Mouse (Mus musculus): ENCODE data around the gene Pde8a.

Gene Pde8a

DNA sequence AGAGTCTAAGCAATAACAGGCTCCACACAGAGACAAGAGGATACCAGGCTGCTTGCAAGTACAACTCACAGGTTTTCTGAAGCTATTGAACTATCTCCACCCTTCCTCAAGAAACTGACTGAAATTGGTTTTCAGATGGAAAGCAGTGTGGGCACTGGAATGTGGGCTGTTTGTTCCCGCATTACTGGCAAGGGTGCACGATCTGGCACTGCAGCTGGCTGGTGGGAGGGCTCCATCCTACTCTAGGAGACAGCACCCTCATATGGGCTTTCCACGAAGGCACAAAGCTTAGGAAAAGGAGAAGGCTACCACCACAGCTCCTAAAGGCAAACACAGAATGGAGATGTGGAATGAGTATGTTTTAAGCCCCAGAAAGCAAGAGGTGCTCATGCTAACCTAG, 156.3 kb downstream of the Pde8a start:
- POLR2A ChIA-PET: interaction anchor here in 2 of 4 experiments (0.9 to 2.3 kb wide), 6 partner anchors 23 to 108 kb away, joined by 3 to 8 read pairs (median 3); partner anchors contain the start of gene Rps17 (in 2 of the 2)
- CTCF ChIA-PET: no interaction called here

DNA sequence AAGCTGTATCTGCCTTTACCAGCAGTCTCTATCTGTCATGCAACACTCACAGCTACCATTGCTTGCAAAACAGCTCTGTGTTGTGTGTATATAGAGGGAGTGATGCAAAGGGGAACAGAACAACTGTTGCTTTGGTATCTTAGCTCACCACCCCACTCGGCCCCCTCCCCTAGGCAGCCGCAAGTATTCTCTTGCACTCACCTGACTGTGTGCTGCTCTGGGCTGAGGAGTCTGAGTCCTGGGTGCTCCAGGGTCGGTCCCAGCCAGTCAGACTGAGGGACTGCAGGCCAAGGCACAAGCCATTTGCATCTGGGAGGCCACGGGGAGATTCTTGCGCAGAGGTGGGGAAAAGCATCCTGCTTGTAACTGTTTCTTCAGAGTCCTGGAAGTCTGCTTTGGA, 158.4 kb downstream of the Pde8a start:
- POLR2A ChIA-PET: interaction anchor here in 3 of 4 experiments (1.0 to 2.3 kb wide), 9 partner anchors 10 to 483 kb away, joined by 3 to 18 read pairs (median 4); partner anchors contain the start of gene Rps17 (in 2 of the 3)
- CTCF ChIA-PET: interaction anchor here in 1 of 4 experiments (1.9 kb wide), 1 partner anchor 238 kb away, joined by 4 read pairs; no protein-coding TSS in a partner anchor

DNA sequence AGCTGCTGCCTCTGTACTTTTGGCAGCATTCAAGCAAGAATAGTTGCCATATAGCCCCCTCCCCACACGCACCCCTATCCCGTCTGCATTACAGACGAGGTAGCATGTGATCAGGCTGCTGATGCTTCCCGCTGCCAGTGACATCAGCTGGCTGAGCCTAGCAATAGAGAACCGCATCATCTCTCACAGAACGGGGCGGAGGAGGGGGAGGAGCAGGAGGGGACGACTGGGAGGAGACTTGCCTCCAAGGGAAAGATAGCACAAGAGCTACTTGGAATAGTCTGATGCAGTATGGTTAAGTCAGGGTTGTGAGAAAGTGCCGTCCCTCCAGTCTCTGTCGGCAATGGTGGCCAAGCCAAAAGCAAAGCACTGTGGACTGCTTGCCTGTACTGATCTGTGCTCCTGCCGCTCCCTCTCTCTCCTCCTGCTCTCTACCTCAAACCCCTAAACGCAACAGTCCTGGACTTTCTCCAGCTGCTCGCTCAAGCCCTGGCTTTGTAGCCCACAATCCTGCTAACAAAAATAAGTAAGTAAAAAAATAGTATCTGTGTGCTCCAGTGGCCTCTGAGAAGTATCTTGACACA, 159.0 kb downstream of the Pde8a start:
- CTCF ChIA-PET: interaction anchor here in 1 of 4 experiments (0.6 to 1.9 kb wide), 2 partner anchors 217 to 238 kb away, joined by 3 to 4 read pairs; no protein-coding TSS in a partner anchor
- POLR2A ChIA-PET: interaction anchor here in 3 of 4 experiments (0.6 to 2.3 kb wide), 16 partner anchors 9 to 483 kb away, joined by 3 to 18 read pairs (median 4); partner anchors contain the start of gene Rps17 (in 2 of the 3)

DNA sequence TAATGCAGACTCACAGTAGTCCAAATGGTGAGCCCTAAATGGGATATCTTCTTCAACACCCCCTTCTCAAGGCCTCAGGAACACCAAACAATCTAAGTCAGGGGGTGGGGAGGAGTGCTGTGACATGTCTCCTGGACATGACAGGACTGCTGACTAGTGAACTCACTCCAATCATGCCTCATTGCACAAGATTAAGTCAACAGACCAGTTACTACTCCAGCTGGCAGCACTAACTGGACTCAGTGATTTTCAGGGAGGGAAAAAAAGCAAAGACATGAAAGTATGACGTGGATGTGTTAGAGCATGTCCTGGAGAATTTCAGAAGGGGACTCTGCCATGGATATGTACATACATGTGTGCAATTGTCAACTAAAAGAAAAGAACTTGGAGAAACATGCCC, 166.0 kb downstream of the Pde8a start:
- POLR2A ChIA-PET: interaction anchor here in 1 of 4 experiments (0.6 kb wide), 1 partner anchor 214 kb away, joined by 3 read pairs; no protein-coding TSS in a partner anchor

More for the DNA sequence above, 166.0 kb downstream of the Pde8a start:
- CTCF ChIA-PET: no interaction called here

Measured in embryonic stem cell, embryonic (primary cell).